Mouse (Mus musculus) CH12.LX (cell line): Measurements from ENCODE around the gene Efr3b.

Source experiments
- CTCF ChIP-seq, 2 experiments: IDR thresholded peaks in 1 of 2; conservative IDR thresholded peaks in 1 of 2; 2 replicates each; pipeline ENCODE4 v1.5.1; 2011 to 2012; ENCODE audit warnings: low read depth in 2 of 2, low read length in 2 of 2, improper control_type of control experiment in 1 of 2, inconsistent platforms in 1 of 2, mild to moderate bottlenecking in 1 of 2, moderate library complexity in 1 of 2
- EP300 ChIP-seq: IDR thresholded peaks from 2 replicates; pipeline ENCODE4 v1.6.1; 2011; ENCODE audit warnings: low read length, improper control_type of control experiment
- POLR2AphosphoS2 ChIP-seq: IDR thresholded peaks from 2 replicates; pipeline ENCODE4 v1.6.1; 2011; ENCODE audit warnings: low read depth, low read length, improper control_type of control experiment
- RAD21 ChIP-seq: IDR thresholded peaks from 2 replicates; pipeline ENCODE4 v1.6.1; 2011; ENCODE audit warnings: low read depth, mild to moderate bottlenecking, low read length, improper control_type of control experiment, moderate library complexity
- SIN3A ChIP-seq: IDR thresholded peaks from 2 replicates; pipeline ENCODE4 v1.6.1; 2012; ENCODE audit warnings: low read length, improper control_type of control experiment, inconsistent platforms
- TCF12 ChIP-seq: IDR thresholded peaks from 2 replicates; pipeline ENCODE4 v1.6.1; 2014; ENCODE audit warnings: low read depth, mild to moderate bottlenecking, inconsistent platforms, low read length, improper control_type of control experiment

GRCm38 (mm10) chr12:3960553-3960952, 78.2 kb downstream of the Efr3b start:
- TF ChIP-seq POLR2AphosphoS2 (no peak), TCF12 (no peak), CTCF (conservative IDR thresholded peaks at IDR 0.05 in 1 of 2, IDR thresholded peaks at IDR 0.05 in 1 of 2; ENCODE audit: low read depth in 2 of 2, low read length in 2 of 2) (peak in 1 of 2 experiments; percentile 48; a peak in 2 of 4 replicates), RAD21 (no peak), SIN3A (no peak), EP300 (no peak)
